Mouse (Mus musculus) embryonic fibroblast, embryonic 13.5 days (primary cell): ENCODE results near the gene Spred3.

Experiments used
- CTCF ChIP-seq: IDR thresholded peaks from 2 replicates; pipeline ENCODE4 v1.5.1; 2011; ENCODE audit warnings: mild to moderate bottlenecking, control low read depth, low read length, moderate library complexity, borderline replicate concordance; ENCODE audit not compliant: insufficient read depth
- POLR2A ChIP-seq: IDR thresholded peaks from 2 replicates; pipeline ENCODE4 v1.6.1; 2011; ENCODE audit warnings: low read depth, mild to moderate bottlenecking, control low read depth, low read length, moderate library complexity

- no peak for TF ChIP-seq CTCF
- TF ChIP-seq POLR2A: no peak
Measured at GRCm38 (mm10) chr7:29134693-29135386, 35.4 kb downstream of the Spred3 start, which contains the start of gene Rasgrp4.
